Mouse (Mus musculus) small intestine, adult 2 months (tissue): ENCODE results near the gene Gemin7.

ENCODE experiments used
- CTCF ChIP-seq: fragments of 200-500 bp; IDR thresholded peaks from 2 replicates; pipeline ENCODE4 v1.5.1; 2012; ENCODE audit warnings: low read depth, mild to moderate bottlenecking, control low read depth, inconsistent platforms, low read length, moderate library complexity, mixed read lengths; ENCODE audit not compliant: insufficient replicate concordance, insufficient read length; ENCODE audit errors: extremely low read depth
- POLR2A ChIP-seq: fragments of 200-500 bp; IDR thresholded peaks from 2 replicates; pipeline ENCODE4 v1.6.1; 2012; ENCODE audit warnings: low read depth, mild to moderate bottlenecking, control low read depth, inconsistent platforms, low read length, moderate library complexity

GRCm38 (mm10) chr7:19623433-19623832 is 46.0 kb upstream of the Gemin7 start:
- TF ChIP-seq POLR2A (no peak), CTCF (no peak)
